Mouse (Mus musculus) gastrocnemius, postnatal 25 days (tissue): ENCODE data around the gene Dnttip2. TPM values are rescaled to one million over a fixed set of nuclear protein-coding genes. Genes with fewer than 3 reads are reported as not detected.
"Not testable (repeated sequence)": the region's sequence is repeated elsewhere in the genome, so short reads cannot be mapped to it uniquely, and the experiment has no call there.

ENCODE experiments used
- DNase-seq: peaks from one replicate; pipeline ENCODE4 v3.0.0; 2022
- total RNA-seq, 2 experiments: library from RNA; stranded (reverse); gene quantifications; 1 replicate in 1 of 2; 2 replicates in 1 of 2; pipeline ENCODE4 v1.2.3; 2021

Dnttip2 gene
- total RNA-seq, 2 experiments from 2014 or later, result 17.4 to 21.9 TPM

DNA sequence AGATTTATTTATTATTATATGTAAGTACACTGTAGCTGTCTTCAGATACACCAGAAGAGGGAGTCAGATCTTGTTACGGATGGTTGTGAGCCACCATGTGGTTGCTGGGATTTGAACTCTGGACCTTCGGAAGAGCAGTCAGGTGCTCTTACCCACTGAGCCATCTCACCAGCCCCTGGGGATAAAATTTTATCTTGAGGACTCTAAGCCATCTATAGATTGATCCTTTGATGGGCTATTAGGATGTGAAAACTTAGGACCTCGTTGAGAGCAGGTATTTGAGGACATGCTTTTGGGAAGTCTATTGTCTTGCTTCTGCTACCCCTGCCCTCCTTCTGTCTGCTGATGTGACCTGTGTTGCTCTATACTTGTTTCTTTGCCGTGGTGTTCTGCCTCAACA is 15.2 kb downstream of the Dnttip2 start:
- not testable (repeated sequence) for DNase-seq

DNA sequence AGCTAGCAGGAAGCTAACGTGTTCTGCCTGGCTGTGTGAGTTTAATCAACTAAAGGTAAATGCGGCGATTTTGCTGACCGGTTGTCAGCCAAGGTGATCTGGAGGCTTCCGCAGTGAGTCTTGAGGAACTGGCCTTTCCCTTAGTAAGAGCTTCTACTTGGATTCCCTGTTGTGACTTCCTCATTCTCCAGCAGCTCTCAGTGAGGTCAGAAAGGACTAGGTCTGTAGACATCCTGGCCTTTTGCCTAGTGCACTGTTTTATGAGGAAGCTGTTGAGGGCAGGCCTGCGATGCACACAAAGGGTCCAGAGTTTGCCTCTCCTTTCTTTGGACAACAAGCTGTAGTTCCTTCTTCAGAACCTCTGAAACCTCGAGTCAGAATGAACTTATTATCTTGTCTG is 16.5 kb downstream of the Dnttip2 start:
- DNase-seq, result peak; percentile 16

DNA sequence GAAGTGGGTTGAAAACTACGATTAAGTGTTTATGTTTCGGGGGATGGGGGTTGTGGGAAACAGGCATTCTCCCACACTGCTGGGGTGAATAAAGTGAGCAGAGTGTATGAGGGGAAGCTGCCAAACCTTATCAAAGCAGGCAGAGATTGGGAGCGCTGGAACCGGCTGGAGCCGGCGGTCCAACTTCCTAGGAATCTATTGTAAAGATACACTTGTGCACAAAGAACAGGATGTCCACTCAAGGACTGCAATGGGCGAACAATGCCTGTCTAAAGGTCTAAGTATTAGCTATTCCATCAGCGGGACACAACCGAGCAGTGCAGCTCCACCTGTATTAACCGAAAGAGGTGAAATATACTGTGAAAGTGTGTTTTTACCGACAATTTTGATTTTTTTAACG is 17.6 kb downstream of the Dnttip2 start:
- no peak for DNase-seq

DNA sequence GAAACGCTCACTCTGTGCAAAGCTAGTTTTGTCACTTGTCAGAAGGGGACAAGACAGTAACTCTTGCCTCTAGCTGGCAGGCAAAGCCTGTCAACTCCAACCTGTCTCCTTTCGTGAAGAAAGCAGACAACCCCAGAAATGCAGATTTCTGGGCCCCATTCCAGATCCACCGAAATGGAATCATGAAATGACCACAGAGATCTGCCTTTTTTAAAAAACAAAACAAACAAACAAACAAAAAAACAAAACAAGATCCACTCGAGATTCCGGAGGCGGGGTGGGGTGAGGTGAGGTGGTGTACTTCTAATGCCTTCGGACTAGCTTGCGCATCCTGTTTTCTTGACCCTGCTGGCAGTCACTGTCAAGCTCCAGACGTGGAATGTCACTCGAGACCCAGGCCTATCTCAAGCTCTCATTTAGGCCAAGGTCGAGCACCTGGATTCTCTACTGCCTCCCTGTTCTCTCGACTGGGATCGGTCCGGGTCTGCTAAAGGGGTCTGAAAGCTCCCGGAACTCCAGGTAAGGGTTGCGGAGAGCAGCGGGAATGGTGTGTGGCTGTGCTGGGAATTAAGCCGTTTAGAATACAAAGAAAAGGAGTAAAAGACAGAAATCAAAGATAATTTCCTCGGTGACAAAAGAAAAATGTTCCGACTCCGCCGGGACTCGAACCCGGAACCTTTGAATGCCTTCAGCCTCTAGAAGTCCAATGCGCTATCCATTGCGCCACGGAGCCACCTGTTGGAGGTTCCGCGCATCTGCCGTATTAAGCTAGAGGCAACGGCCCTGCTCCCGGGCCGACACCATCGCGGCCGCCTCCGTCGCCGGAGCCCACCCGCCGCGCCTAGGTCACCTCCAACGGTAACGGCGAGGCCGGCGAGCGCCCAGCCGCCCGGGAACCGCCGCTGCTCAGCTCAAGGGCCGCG is 18.4 kb downstream of the Dnttip2 start:
- peak; percentile 90 for DNase-seq

DNA sequence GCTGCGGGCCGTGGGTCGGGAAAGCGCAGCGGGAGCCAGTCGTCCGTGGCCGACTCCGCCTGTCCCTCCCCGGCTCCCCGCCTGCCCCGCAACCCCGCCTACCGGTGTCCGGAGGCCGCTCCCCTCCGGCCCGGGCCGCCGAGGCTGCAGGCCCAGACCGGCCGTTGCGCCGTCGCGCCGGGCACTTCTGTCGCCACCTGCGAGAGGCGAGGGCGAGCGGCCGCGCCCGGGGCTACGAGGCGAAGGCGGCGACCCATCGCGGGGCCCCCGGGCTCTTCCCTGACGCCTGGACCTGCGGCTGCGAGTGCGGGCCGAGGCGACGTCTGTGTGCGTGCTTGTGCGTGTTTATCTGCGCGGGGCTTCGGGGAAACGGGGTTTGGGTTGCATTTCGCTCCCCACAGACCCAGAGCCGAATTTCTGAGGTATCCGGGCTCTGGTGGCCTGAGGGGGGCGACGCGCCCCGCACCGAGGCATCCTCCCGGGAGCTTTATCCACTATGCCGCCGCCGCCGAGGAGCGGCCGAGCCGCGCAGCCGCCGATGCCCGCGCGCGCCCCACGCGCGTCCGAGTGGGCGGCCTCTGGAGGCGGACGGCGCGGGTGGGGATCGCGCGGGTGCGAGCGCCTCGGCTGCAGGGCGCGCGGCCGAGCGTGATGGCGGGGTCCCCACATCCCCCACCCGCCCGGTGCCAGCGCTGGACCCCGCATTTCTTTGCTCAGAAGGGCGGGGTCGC is 19.2 kb downstream of the Dnttip2 start:
- peak; percentile 92 for DNase-seq

DNA sequence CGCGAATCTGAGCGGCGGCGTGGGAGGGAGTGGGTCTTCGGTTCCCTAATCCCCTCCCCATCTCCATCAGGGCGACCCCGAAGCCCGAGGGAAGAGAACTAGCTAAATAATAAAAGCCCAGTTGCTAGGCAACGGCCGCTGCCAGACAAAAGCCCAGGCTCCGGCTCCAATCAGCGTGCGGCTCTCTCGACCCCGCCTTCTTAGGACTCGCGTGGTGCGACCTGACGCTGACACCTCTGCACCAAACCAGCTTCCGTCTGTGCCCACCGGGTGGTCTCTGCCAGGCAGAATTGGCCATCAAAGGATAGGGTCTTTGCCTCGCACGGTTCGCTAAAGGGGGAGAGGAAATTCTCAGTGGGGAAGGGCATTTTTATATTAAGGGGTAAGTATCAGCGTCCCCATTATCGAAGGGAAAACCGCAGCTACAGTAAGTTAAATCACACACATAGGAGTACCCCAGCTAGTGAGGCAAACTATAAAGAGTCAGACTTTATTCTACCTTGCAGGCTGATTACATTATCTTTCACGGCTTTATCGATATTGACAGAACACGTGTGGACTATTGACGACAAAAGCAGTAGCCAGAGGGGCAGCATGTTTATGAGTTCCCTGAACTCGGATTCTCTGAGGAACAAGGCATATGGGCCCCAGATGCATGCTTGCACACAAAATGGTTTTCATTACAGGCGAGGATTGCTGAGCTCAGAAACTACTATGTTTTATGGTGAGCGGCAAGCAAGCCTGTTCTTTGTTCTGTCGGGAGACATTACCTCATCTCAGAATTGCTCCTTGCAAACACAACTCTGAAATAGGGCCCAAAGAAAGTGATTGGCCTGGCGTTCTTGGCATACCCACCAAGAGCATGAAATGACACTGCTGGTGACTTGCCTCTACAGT is 20.0 kb downstream of the Dnttip2 start, which contains the start of gene Bcar3:
Gene Bcar3, plus strand, starts transcription at position 183 of the 897 bp plus-strand sequence.
- peak; percentile 86 for DNase-seq

DNA sequence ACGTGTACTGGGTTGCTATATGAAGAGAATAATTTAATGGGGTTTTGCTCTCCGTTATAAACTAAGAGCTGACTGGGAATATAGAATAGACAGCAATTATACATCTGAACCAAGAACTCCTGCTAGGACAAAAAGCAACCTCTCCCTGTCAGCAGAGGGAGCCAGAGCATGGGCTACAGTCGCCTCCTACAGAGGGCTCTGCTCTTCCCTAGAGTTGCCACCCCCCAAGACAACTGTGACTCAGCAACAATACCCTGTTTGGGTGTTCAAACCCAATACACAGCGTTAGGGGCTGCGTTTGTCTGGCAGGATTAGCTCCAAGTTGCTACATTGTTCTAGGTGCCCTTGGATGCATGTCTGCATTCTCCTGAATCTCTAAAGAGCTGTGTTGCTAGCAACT is 21.3 kb downstream of the Dnttip2 start:
- DNase-seq, result no peak

DNA sequence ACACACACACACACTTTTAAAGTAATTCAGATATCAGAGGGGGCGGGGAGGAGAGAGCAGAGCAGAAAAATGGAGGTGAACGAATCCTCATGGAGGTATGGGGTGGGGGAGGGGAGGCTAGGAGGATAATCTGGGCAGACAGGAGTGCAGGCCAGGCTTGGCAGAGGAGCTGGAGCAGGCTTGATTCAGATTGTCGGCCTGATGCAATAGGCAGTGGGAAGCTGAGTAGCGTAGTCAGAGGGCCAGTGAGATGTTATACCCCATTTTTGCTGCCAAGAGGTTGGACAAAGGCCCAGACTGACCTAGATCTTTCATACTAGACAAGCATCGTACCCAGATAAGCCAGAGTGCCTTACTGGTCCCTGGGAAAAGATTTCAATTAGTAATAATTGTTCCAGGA is 22.8 kb downstream of the Dnttip2 start:
- DNase-seq, result peak; percentile 27

DNA sequence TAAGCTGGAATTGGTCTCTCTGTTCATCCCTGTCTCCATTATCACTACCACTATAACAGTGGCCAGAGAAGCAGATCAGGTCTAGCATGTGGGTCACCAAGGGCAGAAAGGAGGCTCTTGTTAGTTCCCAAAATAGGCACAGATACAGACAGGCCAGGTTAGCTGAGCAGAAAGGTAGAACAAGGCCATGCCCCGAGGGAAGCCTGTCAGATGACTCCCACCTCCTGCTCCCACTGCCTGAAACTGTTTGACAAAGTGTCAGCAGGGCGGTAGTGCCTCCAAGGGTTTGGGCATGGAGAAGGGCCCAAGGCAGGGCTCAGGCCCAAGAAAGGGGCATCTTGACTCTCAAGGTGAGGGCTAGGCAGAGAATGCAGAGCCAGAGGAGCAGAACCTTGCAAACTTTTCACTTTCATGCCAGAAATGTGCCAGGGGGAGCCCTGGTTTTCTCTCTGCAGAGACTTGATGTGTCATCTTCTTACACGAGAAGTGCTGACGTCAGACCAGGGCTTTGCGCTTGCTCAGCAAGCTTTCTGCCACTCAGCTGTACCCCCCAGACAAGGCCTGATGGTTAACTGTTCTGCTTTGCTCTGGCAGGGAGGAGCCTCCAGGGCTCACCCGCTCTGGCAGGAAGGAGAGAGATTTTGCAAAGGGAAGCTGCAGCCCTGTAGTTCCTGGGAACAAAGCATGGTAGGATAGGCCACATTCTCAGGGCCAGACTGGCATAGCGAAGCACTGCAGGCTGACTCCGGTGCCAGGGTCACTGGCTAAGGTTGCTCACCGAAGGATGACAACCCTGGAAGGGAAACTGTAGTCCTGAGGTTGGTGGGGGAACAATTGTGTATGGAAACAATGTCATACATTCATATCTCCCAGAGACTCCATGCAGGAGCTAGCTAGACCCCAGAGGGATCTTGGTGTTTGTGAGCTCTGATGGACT is 27.1 kb downstream of the Dnttip2 start:
- peak; percentile 44 for DNase-seq

DNA sequence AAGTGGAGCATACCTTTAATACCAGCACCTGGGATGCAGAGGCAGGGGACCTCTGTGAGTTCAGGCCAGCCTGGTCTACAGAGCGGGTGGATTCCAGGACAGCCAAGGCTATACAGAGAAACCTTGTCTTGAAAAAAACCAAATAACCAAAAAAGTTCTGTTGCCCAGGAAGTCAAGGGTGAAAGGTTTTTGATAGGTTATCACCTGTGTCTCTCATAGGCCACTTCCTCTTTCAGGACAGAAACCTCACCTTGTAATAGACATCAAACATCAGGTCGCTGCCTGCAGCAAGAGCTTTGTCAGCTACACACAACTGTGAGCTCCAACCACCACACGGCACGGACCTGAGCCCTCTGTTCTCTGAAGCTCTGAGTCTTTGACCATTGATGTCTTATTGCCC is 30.4 kb downstream of the Dnttip2 start:
- no peak for DNase-seq

DNA sequence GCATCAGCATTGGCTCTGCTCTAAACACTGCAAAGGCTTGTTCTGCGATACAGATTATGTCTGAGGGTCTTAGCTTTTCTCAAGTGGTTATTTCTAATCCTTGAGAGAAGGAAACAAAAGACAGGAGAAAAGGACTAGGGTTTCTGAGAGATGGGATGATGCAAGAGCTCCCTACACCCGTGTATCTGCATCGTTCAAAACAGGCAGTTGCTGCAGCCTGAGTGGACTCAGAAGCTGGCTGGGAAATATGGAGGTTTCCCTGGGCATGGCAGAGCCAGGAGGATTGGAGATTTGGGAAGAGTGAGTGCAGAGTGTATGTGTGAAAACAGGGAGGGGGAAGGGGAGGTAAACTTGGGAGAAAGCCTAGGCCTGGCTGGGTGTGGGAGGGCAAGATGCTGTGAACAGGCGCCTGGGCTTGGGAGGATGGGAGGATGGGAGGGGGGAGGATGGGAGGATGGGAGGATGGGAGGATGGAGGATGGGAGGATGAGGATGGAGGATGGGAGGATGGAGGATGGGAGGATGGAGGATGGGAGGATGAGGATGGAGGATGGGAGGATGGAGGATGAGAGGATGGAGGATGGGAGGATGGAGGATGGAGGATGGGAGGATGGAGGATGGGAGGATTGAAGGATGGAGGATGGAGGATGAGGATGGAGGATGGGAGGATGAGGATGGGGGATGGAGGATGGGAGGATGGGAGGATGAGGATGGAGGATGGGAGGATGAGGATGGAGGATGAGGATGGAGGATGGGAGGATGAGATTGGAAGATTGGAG is 33.9 kb downstream of the Dnttip2 start:
- DNase-seq, result no peak

DNA sequence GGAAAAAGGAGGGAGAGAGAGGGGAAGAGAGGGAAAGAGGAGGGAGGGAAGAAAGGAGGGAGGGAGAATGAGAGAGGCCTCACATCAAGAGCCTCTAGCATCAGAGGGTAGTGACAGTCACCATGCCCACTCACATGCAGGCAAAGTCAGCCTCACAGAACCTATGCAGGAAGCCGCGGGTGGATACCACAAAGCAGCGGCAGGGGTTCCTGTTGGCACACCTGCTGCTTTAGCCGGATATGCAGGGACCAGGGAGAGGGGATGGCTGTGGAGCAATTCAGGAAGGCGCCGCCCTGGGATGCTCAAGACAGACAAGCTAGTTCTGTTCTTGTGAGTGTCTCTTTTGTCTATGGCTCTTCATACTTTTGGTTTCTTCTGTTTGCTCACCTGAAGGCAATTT is 34.8 kb downstream of the Dnttip2 start:
- no peak for DNase-seq

DNA sequence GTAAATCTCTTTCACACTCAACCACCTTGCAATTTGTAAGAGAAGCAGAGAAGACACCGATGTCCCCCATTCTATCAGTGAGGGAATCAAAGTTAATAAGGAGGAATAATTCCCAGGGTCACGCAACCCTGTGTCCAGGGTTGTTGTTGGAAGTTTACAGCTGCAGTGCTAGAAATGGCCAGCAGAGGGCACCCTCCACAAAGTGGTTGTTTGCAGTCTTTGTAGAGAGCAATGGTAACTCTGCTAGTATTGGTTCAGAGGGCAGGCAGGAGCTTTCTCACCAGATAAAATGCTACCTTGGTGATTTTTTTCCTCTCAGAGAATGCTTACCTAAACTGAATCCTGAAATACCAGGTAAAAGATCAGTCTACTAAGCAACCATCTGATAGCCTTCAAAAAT is 37.9 kb downstream of the Dnttip2 start:
- peak; percentile 43 for DNase-seq

DNA sequence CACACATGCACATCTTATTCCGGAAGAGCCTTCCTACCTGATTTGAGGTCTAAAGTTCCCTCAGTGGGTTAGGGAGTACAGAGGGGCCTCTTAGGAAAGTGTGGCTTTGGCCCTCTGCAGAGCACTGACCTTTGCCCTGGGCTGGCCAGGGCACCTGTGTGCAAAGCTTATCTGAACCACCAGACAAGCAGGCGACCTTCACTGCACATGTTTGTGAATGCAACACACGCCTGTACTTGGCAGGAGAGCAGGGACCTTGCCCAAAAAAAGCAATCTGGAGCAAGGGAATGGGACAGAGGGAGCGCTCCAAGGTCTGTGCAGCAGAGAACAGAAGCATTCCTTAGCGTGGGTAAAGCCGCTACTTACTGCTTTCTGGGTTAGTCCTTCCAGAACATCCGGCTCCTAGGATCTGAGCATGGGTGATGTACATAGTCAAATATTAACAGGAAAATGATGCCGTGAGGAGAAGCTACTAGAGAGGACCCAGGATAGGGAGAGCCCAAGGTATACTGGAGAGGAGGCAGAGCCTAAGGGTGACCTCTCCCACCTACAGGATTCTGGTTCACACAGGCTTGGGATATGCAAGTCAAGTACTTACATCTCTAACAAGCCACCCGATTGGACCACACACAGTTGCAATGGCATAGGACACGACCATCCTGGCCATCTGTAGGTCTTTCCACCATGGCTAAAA is 38.9 kb downstream of the Dnttip2 start:
- DNase-seq, result no peak

DNA sequence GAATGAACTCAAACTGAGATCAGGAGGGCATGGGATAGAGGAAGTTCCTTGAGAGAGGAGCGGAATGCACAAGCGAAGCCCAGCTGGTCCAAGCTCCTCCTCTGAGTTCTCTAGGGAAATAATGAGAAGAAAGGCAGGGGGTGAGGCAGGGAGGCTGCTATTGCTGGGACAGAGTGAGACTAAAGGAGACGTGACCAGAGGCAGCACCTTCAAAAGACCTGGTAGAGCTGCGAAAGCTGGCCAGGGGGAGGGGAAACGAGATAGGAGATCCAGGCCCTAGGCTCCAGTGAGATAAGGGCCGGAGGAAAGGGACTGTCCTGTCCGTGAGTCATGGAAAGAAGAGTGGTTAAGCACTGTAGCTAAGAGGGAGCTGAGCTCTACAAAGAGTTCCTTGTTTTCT is 39.7 kb downstream of the Dnttip2 start:
- DNase-seq, result no peak

DNA sequence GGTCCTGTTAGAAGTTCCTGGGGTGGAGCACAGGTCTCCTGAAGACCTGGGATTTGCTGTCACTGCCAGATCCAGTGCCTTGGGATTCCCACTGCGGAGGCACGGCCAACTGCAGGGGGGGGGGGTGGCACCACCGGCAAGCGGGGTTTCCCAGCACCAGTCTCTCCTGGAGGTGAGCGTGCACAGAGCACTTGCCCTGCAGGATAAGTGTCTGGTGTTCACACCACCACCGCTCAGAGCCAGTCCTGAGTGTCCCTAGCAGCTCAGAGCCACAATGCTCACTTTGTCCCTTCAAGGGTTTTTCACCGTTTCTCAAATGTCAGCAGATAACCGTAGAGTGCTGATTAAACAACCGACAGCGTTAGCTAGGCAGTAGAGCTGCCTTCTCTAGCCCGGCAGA is 42.4 kb downstream of the Dnttip2 start:
- no peak for DNase-seq

DNA sequence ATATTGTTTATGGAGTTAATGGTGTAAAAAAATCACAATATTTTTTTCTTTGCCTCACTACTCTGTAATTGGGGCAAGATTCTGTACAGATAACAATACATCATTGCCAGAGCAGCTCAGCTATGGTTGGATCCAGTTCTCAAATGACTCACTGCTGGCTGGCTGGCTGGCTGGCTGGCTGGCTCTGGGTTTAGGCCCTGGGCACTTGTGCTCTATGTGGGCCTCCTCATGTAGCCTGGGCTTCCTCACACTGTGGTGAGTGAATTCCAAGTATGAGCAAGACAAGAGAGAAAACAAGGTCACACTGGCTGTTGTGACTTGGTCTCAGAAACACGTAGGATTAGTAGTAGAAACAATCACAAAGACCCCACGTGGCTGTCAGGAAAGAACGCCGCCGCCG is 43.2 kb downstream of the Dnttip2 start:
- DNase-seq, result no peak

DNA sequence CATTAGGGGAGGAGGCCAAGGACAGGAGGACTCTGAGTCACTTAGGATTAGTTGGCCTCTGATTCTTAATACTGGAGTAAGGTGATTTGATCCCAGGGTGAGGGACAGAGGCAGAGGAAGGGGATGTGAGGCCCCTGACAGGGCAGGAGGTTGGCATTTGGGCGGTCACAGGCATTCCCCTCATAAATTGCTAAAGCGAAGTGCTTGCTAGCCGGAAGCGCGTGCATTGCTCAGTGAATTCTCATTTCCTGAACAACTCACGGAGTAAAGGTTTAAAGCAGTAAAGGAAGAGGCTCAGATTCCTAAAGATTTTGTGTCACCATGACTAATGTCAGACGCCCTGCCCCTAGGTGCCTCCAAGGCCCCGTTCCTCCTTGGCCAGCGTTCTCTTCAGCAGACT is 48.0 kb downstream of the Dnttip2 start:
- DNase-seq, result no peak

DNA sequence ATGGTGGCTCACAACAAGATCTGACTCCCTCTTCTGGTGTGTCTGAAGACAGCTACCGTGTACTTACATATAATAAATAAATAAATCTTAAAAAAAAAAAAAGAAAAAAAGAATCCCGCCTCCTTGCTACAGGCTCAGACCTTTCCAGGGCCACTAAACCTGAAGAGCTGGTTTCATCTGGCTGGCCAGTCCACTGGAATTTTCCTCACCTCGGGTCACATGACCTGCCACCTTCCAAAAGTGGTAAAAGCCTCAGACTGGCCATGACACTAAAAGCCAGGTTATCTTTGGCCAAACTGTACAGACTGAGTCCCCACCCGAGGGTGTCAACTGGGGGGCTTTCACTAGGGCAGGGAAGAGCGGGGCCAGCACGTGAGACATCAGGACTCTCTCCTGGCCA is 49.7 kb downstream of the Dnttip2 start:
- no peak for DNase-seq

DNA sequence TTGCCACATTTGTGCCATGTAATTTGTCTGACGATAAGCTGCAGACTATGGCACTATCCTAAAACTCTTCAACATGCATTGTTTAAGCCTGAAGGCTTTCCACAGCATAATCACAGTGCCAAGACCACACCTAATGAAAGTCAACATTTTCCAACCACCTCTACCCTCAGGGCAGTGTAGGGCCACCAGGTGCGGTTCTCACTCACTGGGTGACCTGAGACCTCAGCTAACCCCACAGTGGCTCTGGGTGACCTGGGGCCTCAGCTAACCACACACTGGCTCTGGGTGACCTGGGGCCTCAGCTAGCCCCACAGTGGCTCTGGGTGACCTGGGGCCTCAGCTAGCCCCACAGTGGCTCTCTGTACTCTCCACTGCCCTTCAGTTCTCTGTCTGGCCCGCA is 50.3 kb downstream of the Dnttip2 start:
- no peak for DNase-seq
